Mouse (Mus musculus): ENCODE data around the gene Cartpt.
"Not testable (repeated sequence)": the region's sequence is repeated elsewhere in the genome, so short reads cannot be mapped to it uniquely, and the experiment has no call there.

Cartpt gene

DNA sequence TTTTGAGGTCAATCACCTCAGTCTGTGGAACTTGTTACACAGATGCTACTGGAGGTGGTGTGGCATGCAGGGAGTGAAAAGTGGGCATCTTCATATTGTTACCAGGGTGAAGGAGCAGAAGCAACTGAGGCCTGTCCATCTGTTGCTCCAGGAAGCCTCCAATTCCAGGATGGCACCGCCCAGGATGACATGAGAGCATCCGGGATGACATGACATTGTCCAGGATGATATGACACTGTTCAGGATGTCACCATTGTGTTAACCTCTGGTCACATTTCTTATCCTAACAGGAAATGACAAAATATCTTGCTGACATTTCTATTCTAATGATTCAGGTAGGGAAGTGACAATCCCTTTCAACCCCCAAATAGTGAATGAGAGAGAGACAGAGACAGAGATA is 47.8 kb downstream of the Cartpt start:
- no peak for DNase-seq

DNA sequence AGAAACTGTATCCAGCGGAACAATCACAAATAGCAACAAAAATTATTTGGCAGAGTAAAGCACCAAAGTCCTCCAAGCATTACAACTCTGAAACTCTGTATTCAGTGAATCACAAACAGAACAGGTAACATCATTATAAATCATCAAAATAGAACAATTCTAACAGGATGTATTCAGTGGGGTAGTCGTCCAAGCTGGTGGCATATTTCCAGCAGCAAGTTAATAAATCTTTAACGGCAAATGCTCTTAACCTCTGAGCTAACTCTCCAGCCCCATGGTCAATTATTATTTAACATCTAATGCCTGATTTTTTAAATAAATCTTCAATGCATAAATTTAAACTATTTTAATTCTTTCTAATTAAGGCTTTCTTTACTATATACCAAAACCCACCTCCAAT is 48.5 kb downstream of the Cartpt start:
- DNase-seq = not testable (repeated sequence)

DNA sequence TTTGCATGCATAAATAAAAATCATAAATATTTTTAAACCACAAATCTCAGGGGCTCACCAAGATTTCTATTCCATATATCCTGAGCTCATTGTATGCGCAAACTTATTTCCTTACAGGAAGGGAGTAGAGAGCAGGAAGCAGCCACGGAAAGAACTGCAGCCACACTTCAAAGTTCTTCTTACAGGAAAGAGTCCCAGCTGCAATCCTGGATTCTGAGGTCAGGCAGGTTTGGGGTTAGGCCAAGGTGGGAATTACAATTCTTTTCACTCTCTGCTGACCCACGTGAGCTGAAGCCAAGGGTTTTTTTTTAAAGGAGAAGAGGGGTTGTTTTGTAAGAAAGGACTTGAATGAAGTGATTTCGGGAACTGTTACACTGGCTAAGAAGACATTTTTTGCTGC is 49.9 kb downstream of the Cartpt start:
- no peak for DNase-seq

DNA sequence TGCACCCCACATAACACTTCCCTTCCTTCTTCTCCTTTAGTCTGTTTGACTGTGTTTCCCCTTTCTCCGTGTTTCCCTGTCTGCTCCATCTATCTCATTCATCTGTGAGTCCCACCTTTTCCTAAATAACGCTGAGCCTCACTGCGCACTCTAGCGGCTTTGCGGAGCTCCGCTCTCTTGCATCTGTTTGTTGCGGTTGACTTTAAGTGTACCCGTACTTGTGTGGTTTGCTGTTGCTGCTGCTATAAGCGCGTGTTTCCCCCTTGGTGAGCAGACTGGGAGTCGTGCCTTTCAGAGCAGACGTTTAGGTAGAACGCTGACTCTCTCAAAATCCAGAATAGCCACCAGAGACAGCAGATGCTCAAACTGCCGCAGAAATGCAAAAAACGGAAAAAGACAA is 51.3 kb downstream of the Cartpt start:
- DNase-seq = no peak
